Mouse (Mus musculus): ENCODE measurements around the gene Nectin4. TPM values are rescaled to one million over a fixed set of nuclear protein-coding genes. Genes with fewer than 3 reads are reported as not detected.
"Not testable (repeated sequence)": the region's sequence is repeated elsewhere in the genome, so short reads cannot be mapped to it uniquely, and the experiment has no call there.

The Nectin4 gene
- polyA plus RNA-seq (2016; fragmentation: Nextera tagmentation; extraction: Ambion mirVana), result 3.4 and 4.8 TPM in 2 replicates

GRCm38 (mm10) chr1:171369845-171370556 is at the start of gene Nectin4:
Nectin4 (plus strand) TSS chr1:171370099.
- DNase-seq (ENCODE audit: low spot score), result no peak
- Histone ChIP-seq H3K4me1 (peaks cover 22% of the 10 kb centered on the region), H3K27me3 (ENCODE audit: low read depth, poor library complexity, severe bottlenecking) (peaks cover 33% of the 10 kb centered on the region; the same call in 1 of the 2 replicates), H3K27ac (no peak within 1 kb of the TSS), H3K4me3 (peak within 1 kb of the TSS; percentile 15; the same call in 1 of the 2 replicates), H3K9me3 (replicated peaks) (no peaks in the 10 kb centered on the region), H3K36me3 (no peaks in the 10 kb centered on the region)
- 41% methylated on average over 20 of the region's 20 CpGs for WGBS

DNA sequence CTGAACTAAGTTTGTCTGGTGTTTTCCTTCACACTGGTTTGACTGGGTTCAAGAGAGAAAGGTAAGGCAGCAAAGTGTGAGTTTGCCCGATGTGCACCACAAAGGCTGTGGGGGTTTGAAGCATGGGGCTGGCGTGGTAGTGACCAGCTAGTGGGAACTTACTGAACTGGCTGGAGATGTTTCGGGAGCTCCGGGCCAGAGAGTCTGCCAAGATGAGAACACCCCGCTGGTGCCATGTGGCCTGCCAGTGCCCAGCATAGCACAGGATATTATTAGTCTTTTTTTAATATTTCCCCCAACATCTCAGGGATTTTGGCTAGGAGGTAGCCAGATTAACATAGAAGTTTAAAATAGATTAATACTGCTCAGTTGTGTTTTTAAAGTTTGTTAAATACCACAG is 49.7 kb upstream of the Nectin4 start:
- WGBS, result 17% methylated on average over 5 of the region's 5 CpGs
- no peaks in the 10 kb centered on the region for H3K27me3 ChIP-seq (ENCODE audit: low read depth, poor library complexity, severe bottlenecking)
- DNase-seq (ENCODE audit: low spot score), result no peak
- H3K36me3 ChIP-seq, result peaks cover 6% of the 10 kb centered on the region; the same call in 1 of the 2 replicates
- H3K4me3 ChIP-seq, result peak overlapping the region; percentile 23; the same call in 1 of the 2 replicates
- no peak overlapping the region for H3K27ac ChIP-seq
- H3K4me1 ChIP-seq, result no peaks in the 10 kb centered on the region
- no peaks in the 10 kb centered on the region for H3K9me3 ChIP-seq (replicated peaks)

DNA sequence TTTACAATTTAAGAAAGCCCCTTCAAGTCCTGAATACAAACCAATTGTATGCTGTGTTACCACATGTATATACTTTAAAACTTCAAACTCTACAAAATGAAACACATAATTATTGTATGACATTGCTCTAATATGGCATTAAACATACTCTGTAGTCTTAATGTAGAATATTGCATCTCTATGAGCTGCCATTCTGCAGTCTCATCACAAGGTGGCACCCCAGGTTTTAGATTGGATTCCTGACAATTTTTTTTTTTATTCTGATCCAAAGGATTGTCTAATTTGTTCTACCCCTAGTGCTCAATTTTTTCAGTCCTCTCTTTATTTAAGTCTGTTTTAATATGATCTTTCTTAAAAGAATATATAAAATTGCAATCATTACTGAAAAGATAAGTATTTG is 48.5 kb upstream of the Nectin4 start:
- Histone ChIP-seq H3K27ac (no peak overlapping the region), H3K4me1 (no peaks in the 10 kb centered on the region), H3K9me3 (replicated peaks) (no peaks in the 10 kb centered on the region), H3K4me3 (no peak overlapping the region), H3K27me3 (ENCODE audit: low read depth, poor library complexity, severe bottlenecking) (no peaks in the 10 kb centered on the region), H3K36me3 (peaks cover 16% of the 10 kb centered on the region)
- DNase-seq (ENCODE audit: low spot score), result no peak

DNA sequence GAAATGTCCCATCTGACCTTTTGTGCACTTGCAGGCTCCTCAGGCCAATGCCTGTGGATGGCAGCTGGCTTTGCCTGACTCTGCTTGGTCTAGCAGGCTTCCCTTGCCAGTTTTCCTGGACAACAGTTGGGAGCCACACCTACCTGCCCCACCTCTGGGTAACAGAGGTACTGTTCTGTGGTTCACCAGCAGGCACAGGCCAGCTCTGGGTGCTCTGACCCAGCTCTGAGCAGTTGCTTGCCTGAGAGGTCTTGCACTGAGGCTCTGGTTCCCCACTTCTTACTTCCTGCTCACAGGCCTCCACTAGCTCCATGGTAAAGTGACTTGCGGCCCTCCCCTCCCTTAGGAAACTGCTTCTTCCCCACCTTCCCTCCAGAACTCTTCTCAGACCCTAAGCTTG is 47.9 kb upstream of the Nectin4 start:
- H3K27me3 ChIP-seq (ENCODE audit: low read depth, poor library complexity, severe bottlenecking), result no peaks in the 10 kb centered on the region
- WGBS, result 79% methylated on average over 1 of the region's 1 CpGs
- H3K4me1 ChIP-seq, result no peaks in the 10 kb centered on the region
- peaks cover 16% of the 10 kb centered on the region for H3K36me3 ChIP-seq
- no peak overlapping the region for H3K4me3 ChIP-seq
- DNase-seq (ENCODE audit: low spot score), result no peak
- no peaks in the 10 kb centered on the region for H3K9me3 ChIP-seq (replicated peaks)
- no peak overlapping the region for H3K27ac ChIP-seq

- DNase-seq (ENCODE audit: low spot score), result no peak
- Histone ChIP-seq H3K4me1 (peaks cover 22% of the 10 kb centered on the region), H3K4me3 (no peak overlapping the region), H3K27ac (no peak overlapping the region), H3K36me3 (peaks cover 16% of the 10 kb centered on the region), H3K9me3 (replicated peaks) (no peaks in the 10 kb centered on the region), H3K27me3 (ENCODE audit: low read depth, poor library complexity, severe bottlenecking) (no peaks in the 10 kb centered on the region)
- WGBS, result 81% methylated on average over 2 of the region's 2 CpGs
Measured at GRCm38 (mm10) chr1:171325571-171325970, 44.3 kb upstream of the Nectin4 start.

- H3K36me3 ChIP-seq, result peaks cover 16% of the 10 kb centered on the region
- not testable (repeated sequence) for DNase-seq (ENCODE audit: low spot score); H3K9me3 ChIP-seq (replicated peaks); H3K4me3 ChIP-seq; H3K27me3 ChIP-seq (ENCODE audit: low read depth, poor library complexity, severe bottlenecking); H3K27ac ChIP-seq
- 90% methylated on average over 4 of the region's 4 CpGs for WGBS
- H3K4me1 ChIP-seq, result peaks cover 31% of the 10 kb centered on the region
Measured at GRCm38 (mm10) chr1:171326588-171326987, 43.3 kb upstream of the Nectin4 start.

DNA sequence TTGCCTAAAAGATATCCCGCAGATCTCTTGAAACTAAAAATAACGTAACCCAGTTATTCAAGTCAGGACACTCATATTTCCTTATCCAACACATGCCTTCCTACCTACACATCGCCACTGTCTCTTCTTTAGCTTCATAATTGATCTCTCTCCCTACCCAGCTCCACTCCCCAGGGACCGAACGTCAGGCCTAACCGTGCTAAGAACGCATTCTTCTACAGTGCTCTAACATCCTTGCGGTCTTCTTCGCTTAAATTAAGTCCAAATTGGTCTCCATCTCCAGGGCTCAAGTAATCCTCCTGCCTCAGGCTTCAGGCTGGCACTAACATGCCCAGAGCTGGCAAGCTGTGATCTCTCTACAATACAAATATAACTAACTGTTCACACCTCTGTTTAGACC is 41.7 kb upstream of the Nectin4 start:
- peak overlapping the region; percentile 99 for H3K27ac ChIP-seq
- peaks cover 31% of the 10 kb centered on the region for H3K4me1 ChIP-seq
- DNase-seq (ENCODE audit: low spot score), result peak; percentile 31
- 45% methylated on average over 9 of the region's 9 CpGs for WGBS
- H3K9me3 ChIP-seq (replicated peaks), result no peaks in the 10 kb centered on the region
- H3K36me3 ChIP-seq, result peaks cover 28% of the 10 kb centered on the region
- H3K4me3 ChIP-seq, result peak overlapping the region; percentile 89
- no peaks in the 10 kb centered on the region for H3K27me3 ChIP-seq (ENCODE audit: low read depth, poor library complexity, severe bottlenecking)

- Histone ChIP-seq H3K36me3 (peaks cover 31% of the 10 kb centered on the region), H3K4me1 (peaks cover 31% of the 10 kb centered on the region), H3K9me3 (replicated peaks) (no peaks in the 10 kb centered on the region), H3K27me3 (ENCODE audit: low read depth, poor library complexity, severe bottlenecking) (no peaks in the 10 kb centered on the region), H3K4me3 (peak within 1 kb of the TSS; percentile 89), H3K27ac (peak within 1 kb of the TSS; percentile 99)
- under 1% methylated on average over 47 of the region's 48 CpGs for WGBS
- peak; percentile 91 for DNase-seq (ENCODE audit: low spot score)
Measured at GRCm38 (mm10) chr1:171328839-171329432, 41.0 kb upstream of the Nectin4 start, which contains the start of gene Dedd. Dedd (plus strand) TSS chr1:171329145.

GRCm38 (mm10) chr1:171329433-171330215 is 40.3 kb upstream of the Nectin4 start:
- Histone ChIP-seq H3K9me3 (replicated peaks) (no peaks in the 10 kb centered on the region), H3K4me1 (peaks cover 31% of the 10 kb centered on the region), H3K27me3 (ENCODE audit: low read depth, poor library complexity, severe bottlenecking) (no peaks in the 10 kb centered on the region), H3K36me3 (peaks cover 38% of the 10 kb centered on the region), H3K4me3 (peak overlapping the region; percentile 89), H3K27ac (peak overlapping the region; percentile 99)
- peak; percentile 94 for DNase-seq (ENCODE audit: low spot score)
- WGBS, result 1% methylated on average over 52 of the region's 61 CpGs

- H3K4me1 ChIP-seq, result peaks cover 31% of the 10 kb centered on the region
- no peak for DNase-seq (ENCODE audit: low spot score)
- WGBS, result under 1% methylated on average over 4 of the region's 4 CpGs
- H3K27ac ChIP-seq, result peak overlapping the region; percentile 99
- H3K27me3 ChIP-seq (ENCODE audit: low read depth, poor library complexity, severe bottlenecking), result no peaks in the 10 kb centered on the region
- peaks cover 36% of the 10 kb centered on the region for H3K36me3 ChIP-seq
- no peaks in the 10 kb centered on the region for H3K9me3 ChIP-seq (replicated peaks)
- peak overlapping the region; percentile 89 for H3K4me3 ChIP-seq
Measured at GRCm38 (mm10) chr1:171330216-171330560, 39.7 kb upstream of the Nectin4 start.

GRCm38 (mm10) chr1:171342262-171343207 is 27.4 kb upstream of the Nectin4 start:
- no peak overlapping the region for H3K4me3 ChIP-seq
- WGBS, result 96% methylated on average over 16 of the region's 16 CpGs
- DNase-seq (ENCODE audit: low spot score), result no peak
- H3K27me3 ChIP-seq (ENCODE audit: low read depth, poor library complexity, severe bottlenecking), result no peaks in the 10 kb centered on the region
- no peak overlapping the region for H3K27ac ChIP-seq
- H3K36me3 ChIP-seq, result peaks cover 71% of the 10 kb centered on the region
- H3K9me3 ChIP-seq (replicated peaks), result peaks cover 5% of the 10 kb centered on the region; the same call in 1 of the 2 replicates
- peaks cover 17% of the 10 kb centered on the region for H3K4me1 ChIP-seq

Measured in limb, embryonic 10.5 days (tissue).